Mouse (Mus musculus) bone marrow macrophage, adult 2 months (primary cell): ENCODE data around the gene Olfr1013.

Source experiments
- CTCF ChIP-seq: IDR thresholded peaks from 2 replicates; pipeline ENCODE4 v1.5.1; 2012; ENCODE audit warnings: low read depth, mild to moderate bottlenecking, low read length, moderate library complexity
- POLR2A ChIP-seq: IDR thresholded peaks from 2 replicates; pipeline ENCODE4 v1.6.1; 2012; ENCODE audit warnings: mild to moderate bottlenecking, low read depth, low read length, borderline replicate concordance

GRCm38 (mm10) chr2:85725793-85726192 lies 41.1 kb upstream of the Olfr1013 start:
- no peak for TF ChIP-seq POLR2A
- no peak for TF ChIP-seq CTCF
